Mouse (Mus musculus) effector memory CD4-positive, alpha-beta T cell, adult 7 months (primary cell): ENCODE data around the gene Decr2. TPM values are rescaled to one million over a fixed set of nuclear protein-coding genes. Genes with fewer than 3 reads are reported as not detected.

Experiments used
- polyA plus RNA-seq: library from polyadenylated mRNA; unstranded; fragments of 100-300 nt; shearing (Covaris generic); gene quantifications from one replicate; pipeline ENCODE4 v1.2.1, GENCODE M21; 2017

The Decr2 gene
- polyA plus RNA-seq, result 19.8 TPM

GRCm38 (mm10) chr17:26089905-26090632 is at the start of gene Decr2:
Gene Decr2 (minus strand): TSS chr17:26090337.

GRCm38 (mm10) chr17:26138239-26138836 is 48.2 kb upstream of the Decr2 start, which contains the start of gene Axin1:
Gene Axin1 (plus strand): TSS chr17:26138688.

GRCm38 (mm10) chr17:26123267-26123684 is 33.1 kb upstream of the Decr2 start, which contains the start of gene Mrpl28:
Gene Mrpl28 (plus strand): TSS chr17:26123500.

GRCm38 (mm10) chr17:26113181-26113948 is 23.2 kb upstream of the Decr2 start, which contains the start of gene Tmem8:
Gene Tmem8 (plus strand): TSS chr17:26113299.

GRCm38 (mm10) chr17:26095121-26095740 is 5.1 kb upstream of the Decr2 start, which contains the start of gene Nme4:
Gene Nme4 (minus strand): TSS chr17:26095602.

GRCm38 (mm10) chr17:26068831-26069739 is 21.1 kb downstream of the Decr2 start, which contains the start of gene Rab11fip3:
Gene Rab11fip3 (minus strand): TSS chr17:26069555.

Other genes with a start within 250 kb of the Decr2 start
- 0.46 TPM for gene Gm20683, start 248.6 kb downstream of the Decr2 start, polyA plus RNA-seq
- 18.4 TPM for gene Rhot2, start 245.5 kb downstream of the Decr2 start, polyA plus RNA-seq
- 11.1 TPM for gene Wdr90, start 228.8 kb downstream of the Decr2 start, polyA plus RNA-seq
- gene Mcrip2, start 221.6 kb downstream of the Decr2 start, polyA plus RNA-seq, result 4.1 TPM
- gene Mettl26, start 215.3 kb downstream of the Decr2 start, polyA plus RNA-seq, result 41.4 TPM
- gene Wfikkn1, start 209.5 kb downstream of the Decr2 start, polyA plus RNA-seq, result 0.49 TPM
- gene Rab40c, start 170.6 kb downstream of the Decr2 start, polyA plus RNA-seq, result 15.3 TPM
- 44.1 TPM for gene Pigq, start 145.4 kb downstream of the Decr2 start, polyA plus RNA-seq
- not detected for gene Nhlrc4, start 145.4 kb downstream of the Decr2 start, polyA plus RNA-seq
- gene A930017K11Rik, start 137.8 kb downstream of the Decr2 start, polyA plus RNA-seq, result not detected
- 18.6 TPM for gene Capn15, start 104.5 kb downstream of the Decr2 start, polyA plus RNA-seq
- 19.7 TPM for gene Rab11fip3, start 20.8 kb downstream of the Decr2 start, polyA plus RNA-seq
- 19.5 TPM for gene Nme4, start 5.3 kb upstream of the Decr2 start, polyA plus RNA-seq
- 37.8 TPM for gene Tmem8, start 23.0 kb upstream of the Decr2 start, polyA plus RNA-seq
- 36.0 TPM for gene Mrpl28, start 33.2 kb upstream of the Decr2 start, polyA plus RNA-seq
- 106 TPM for gene Axin1, start 48.4 kb upstream of the Decr2 start, polyA plus RNA-seq
- gene Pdia2, start 108.8 kb upstream of the Decr2 start, polyA plus RNA-seq, result 1.5 TPM
- 16.9 TPM for gene Rgs11, start 112.6 kb upstream of the Decr2 start, polyA plus RNA-seq
- not detected for gene Arhgdig, start 117.4 kb upstream of the Decr2 start, polyA plus RNA-seq
- gene Fam234a, start 153.9 kb upstream of the Decr2 start, polyA plus RNA-seq, result 18.5 TPM
- gene Luc7l, start 162.6 kb upstream of the Decr2 start, polyA plus RNA-seq, result 138 TPM